Mouse (Mus musculus): ENCODE measurements around the gene Ltbp2.
A peak's percentile ranks its signal among the peaks of the same experiment; 100 is the strongest.

Gene Ltbp2

GRCm38 (mm10) chr12:84875761-84876480 is 411 bp downstream of the Ltbp2 start:
- DNase-seq, result peak; percentile 6 to 8

- no peak for DNase-seq
Observed at GRCm38 (mm10) chr12:84873434-84873833, 2.9 kb downstream of the Ltbp2 start.

GRCm38 (mm10) chr12:84872310-84872709 is 4.0 kb downstream of the Ltbp2 start:
- DNase-seq, result no peak

- no peak for DNase-seq
Observed at GRCm38 (mm10) chr12:84865431-84865830, 10.9 kb downstream of the Ltbp2 start.

GRCm38 (mm10) chr12:84864801-84865200 is 11.5 kb downstream of the Ltbp2 start:
- DNase-seq, result no peak

- DNase-seq, result no peak
Observed at GRCm38 (mm10) chr12:84863196-84863595, 13.1 kb downstream of the Ltbp2 start.

GRCm38 (mm10) chr12:84862136-84862910 is 14.0 kb downstream of the Ltbp2 start:
- no peak for DNase-seq

- DNase-seq, result no peak
Observed at GRCm38 (mm10) chr12:84858149-84859113, 17.9 kb downstream of the Ltbp2 start.

GRCm38 (mm10) chr12:84857706-84858105 is 18.6 kb downstream of the Ltbp2 start:
- DNase-seq, result peak in 1 of 2 experiments; percentile 5

GRCm38 (mm10) chr12:84856532-84856931 is 19.8 kb downstream of the Ltbp2 start:
- no peak for DNase-seq

GRCm38 (mm10) chr12:84855084-84855625 is 21.2 kb downstream of the Ltbp2 start:
- no peak for DNase-seq

GRCm38 (mm10) chr12:84854392-84855033 is 21.8 kb downstream of the Ltbp2 start:
- DNase-seq, result no peak

- no peak for DNase-seq
Observed at GRCm38 (mm10) chr12:84851403-84852040, 24.8 kb downstream of the Ltbp2 start.

- DNase-seq, result no peak
Observed at GRCm38 (mm10) chr12:84847882-84848281, 28.4 kb downstream of the Ltbp2 start.

GRCm38 (mm10) chr12:84847480-84847879 is 28.9 kb downstream of the Ltbp2 start:
- DNase-seq, result no peak

GRCm38 (mm10) chr12:84846594-84847014 is 29.7 kb downstream of the Ltbp2 start:
- DNase-seq, result no peak

- no peak for DNase-seq
Observed at GRCm38 (mm10) chr12:84842706-84843105, 33.6 kb downstream of the Ltbp2 start.

GRCm38 (mm10) chr12:84841158-84842140 is 34.9 kb downstream of the Ltbp2 start:
- no peak for DNase-seq

GRCm38 (mm10) chr12:84840734-84841133 is 35.6 kb downstream of the Ltbp2 start:
- no peak for DNase-seq

- DNase-seq, result no peak
Observed at GRCm38 (mm10) chr12:84839965-84840364, 36.4 kb downstream of the Ltbp2 start.
